Mouse (Mus musculus) cerebral cortex, adult 2 months (tissue): ENCODE results near the gene Rag1.

Experiments
- WGBS: fragments of 180-500 bp; shearing (Covaris S2); methylation state at CpG from one replicate; pipeline ENCODE4 v1.1.7; 2018; 5-methylcytosine and 5-hydroxymethylcytosine counted together

The Rag1 gene

DNA sequence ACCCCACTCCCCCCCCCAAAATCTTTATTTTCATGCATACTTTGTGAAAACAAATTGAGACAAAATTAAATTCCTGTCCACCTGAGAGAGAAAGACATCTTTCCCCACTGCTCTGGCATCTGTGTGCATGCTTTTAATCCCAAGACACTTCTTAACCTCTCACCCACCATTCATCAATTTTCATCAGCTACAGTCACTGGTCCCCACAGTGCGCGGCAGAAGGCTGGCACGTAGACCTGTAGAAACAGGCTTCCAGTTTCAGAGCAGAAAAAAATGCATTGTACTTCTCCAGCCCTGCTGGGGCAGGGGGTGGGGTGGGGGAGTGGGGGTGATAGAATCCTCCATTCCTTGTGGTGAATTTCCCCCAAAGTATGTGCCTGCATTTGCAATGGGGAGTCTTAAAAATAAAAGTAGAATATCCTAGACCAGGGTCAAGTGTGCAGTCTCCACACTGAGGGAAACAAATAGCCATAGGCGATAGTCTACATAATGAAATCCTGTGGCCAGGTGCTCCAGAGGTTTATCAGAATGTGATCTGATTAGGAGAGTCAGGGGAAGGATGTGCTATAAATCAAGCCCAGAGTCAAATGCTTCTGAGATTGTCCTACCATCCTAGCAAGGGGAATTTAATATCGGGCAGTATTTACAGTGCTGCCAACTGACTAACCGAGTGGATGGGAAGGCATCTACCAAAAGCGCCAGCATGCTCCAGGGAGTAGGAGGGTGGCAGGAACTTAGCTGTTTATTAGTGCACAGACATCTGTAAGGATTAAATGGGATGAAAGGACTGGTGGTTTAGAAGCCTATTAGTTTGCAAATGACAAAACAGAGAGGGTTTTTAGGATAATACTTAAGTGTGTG lies 10.1 kb downstream of the Rag1 start:
- WGBS: 76% methylated on average over 7 of the region's 7 CpGs

DNA sequence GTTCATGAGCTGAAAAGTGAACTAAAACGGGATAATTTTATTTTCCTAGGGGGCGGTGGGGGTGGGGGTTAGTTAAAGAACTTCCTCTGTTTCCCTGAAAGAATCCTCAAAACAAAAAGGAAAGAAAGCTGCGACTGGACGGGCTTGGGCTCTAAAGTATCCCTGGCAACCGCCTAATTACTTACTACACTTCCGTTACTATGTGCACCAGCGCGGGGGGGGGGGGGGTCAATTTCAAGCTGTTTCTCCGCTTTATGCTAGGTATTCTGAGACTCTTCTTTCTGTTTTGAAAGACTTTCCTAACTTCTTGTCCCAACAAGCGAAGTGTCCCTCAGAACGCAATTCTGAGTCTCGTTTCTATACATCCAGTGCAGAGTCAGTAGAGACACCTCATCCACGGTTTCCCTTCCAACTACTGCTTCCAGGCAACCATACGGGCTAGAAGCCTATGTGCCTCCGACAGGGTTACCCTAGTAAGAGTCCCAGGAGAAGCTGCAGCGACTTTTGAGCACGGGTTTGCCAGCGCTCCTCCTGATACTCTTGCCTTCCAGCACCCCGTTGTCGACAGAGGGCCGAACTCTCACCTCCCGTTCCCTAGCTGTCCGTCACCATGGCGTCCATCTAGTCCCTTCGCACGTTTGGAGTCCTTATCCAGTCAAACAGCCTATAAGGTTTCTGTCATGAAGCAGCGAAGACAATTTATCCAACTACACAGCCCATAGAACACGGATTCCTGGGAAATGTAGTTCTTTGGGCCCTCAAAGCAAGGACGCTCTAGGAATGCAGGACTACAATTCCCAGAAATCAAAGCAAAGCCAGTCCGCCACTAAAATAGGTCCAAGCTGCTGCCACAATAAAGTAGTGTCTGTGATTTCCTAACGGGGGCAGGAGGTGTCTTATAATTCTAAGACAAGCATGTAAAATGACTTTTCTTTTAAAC lies 20.7 kb downstream of the Rag1 start:
- WGBS: under 1% methylated on average over 31 of the region's 31 CpGs

DNA sequence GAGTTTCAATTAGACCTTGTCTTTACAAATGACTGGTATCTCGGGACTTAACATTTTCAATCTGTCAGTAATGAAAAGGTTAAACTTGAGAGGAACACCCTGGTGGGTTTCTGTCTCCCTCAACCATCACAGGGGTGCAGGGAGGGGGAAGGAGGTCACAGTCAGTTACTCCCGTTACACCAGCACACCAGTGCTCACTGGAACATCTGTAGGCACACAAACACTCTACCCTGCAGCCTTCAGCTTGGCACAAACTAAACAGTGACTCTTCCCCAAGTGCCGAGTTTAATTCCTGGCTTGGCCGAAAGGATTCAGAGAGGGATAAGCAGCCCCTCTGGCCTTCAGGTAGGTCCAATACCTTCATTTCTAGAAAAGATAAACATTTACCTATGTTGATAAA lies 24.8 kb downstream of the Rag1 start, which contains the start of gene Rag2:
TSS of gene Rag2 (plus strand) at position 193 of the 400 bp plus-strand sequence.
- WGBS: 65% methylated on average over 4 of the region's 4 CpGs

DNA sequence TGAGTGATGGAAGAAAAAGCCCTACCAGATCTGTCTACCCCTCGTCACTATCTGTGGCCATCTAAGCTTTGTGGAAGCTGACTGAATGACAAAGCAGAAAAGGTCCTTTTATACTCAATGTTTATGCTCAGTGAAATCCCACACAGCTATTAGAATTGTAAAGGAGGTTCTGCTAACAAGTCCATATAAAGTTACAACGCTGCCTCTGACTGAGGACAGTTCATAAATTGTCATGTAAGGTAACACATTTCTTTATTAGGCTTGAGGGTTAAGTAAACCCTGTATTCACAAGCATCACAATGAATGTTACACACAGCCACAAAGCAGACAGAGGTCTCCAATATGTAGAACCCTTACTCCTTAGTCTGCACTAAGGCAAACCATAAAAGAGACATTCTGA lies 25.3 kb downstream of the Rag1 start:
- 73% methylated on average over 2 of the region's 2 CpGs for WGBS

DNA sequence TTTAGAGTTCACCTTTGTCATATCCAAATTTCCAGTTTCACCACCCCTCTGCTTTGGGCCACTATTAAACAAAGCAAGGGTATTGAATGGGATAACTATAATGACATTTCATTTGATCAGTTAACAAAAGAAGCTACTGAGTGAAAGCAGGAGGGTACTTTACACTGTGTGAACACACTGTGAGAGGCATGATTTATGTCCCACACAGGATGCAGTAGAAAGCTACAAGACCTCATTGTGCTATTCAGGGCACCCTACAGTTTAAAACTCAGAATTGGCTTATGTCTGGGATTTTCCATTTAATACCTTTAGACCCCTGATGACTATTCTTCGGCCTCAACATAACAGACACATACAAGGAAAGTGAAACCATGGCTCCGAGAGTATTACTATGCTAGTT lies 26.3 kb downstream of the Rag1 start:
- 76% methylated on average over 2 of the region's 2 CpGs for WGBS

DNA sequence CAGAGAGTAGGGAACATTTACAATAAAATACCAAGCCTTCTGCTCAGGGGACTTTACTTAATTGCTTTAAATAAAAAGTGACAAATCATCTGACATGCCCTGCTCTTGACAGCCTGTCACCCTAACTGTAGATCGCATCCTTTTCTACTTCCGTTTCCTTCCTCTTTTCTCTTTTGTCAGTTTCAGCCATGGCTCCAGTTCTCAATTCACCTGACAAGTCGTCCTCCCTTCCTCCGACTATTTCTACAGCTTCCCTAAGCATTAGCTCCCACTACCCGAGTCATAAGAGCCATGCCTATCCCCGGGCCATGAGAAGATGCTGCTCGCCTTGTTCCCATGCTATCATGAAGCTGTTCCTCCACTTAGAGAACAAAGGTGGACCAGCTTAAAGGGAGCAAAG lies 27.7 kb downstream of the Rag1 start:
- WGBS: 77% methylated on average over 7 of the region's 7 CpGs

DNA sequence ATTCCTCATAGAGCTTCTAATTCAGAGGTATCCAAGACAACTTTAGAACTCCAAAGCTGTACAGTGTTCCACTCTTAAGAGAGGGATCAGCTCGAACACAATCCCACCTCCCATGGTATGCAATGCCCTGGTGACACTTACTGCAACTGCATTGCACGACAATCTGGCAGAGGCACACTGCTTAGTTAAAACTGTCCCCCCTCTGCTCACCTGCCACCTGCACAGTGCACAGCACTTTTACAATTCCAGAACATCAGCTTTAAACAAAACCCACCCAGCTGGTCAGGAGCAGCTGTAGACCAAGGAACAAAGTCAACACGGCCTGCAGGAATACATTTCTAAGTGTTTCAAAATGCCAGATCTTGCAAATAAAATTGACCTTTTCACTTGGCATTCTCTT lies 28.4 kb downstream of the Rag1 start:
- 82% methylated on average over 3 of the region's 3 CpGs for WGBS

DNA sequence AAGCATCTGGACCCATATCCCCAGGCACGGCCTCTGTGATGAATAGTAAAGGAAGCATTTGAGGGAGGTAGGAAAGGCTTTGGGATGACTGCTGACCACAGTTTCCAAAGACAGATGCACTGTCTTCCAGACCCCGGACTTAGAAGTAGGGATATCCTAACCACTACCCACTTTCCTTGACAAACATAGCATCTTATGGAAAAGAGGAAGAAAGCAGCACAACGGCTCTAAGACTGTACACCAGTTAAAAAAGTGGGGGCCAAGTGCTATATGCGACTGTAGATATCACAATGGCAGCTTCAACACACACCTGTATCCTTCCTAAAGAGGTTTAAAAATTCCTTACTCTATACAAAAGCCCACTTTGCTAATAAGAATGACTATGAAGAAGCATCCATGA lies 30.9 kb downstream of the Rag1 start:
- 82% methylated on average over 4 of the region's 4 CpGs for WGBS

DNA sequence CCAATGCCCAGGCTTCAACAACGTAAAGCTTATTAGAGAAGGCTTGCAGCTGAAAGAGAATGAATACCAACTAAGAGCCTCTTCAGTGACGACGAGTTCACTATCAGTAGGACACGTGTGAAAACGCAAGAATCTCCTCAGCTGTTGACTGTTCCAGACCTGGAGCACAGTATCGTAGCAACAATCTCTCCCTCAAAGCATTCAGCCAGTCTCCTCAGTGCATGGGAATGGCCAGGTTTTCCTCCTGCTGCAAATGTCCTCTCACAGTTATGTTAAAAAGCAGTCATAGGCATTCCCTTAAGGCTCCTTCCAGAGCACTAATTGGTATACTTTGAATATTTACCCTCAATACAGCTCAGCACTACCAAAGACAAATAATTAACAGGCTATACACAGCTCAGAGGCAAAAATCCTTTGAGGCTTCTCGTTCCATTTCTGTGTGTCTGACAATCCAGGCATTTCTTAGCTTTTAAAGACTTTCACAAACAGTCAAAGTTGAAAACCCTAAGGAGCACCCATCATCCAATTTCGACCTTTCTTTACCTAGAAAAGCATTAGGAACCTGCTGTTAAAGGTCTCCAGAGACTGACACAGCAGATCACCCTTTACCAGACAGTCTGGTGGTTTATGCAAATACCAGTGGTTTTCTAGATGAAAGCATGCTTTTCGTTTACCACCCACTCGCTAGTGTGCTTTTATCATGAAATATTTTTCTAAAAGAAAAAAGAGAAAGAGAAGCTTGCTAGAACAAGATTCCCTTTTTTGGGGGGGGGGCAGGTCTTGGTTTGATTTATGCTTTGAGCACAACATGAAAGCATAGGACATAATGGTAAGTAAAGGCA lies 33.6 kb downstream of the Rag1 start:
- 53% methylated on average over 10 of the region's 10 CpGs for WGBS

DNA sequence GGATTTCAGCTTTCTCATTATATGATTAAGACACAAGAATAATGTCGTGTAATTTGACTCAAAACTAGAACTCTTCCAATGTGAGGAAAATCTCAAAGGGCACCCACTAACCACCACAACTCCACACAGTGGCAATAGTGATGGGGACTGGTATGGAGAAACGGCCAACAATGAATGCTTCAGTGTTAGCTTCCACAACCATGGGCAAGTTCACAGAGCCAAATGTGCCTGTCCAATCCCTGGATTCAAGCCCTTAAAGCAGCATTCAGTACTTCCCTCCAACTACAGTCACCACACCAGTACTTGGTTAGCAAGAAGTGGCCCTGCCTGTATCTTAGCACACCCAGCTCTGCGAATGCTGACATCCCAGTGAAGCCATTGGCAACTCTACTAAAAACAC lies 38.4 kb downstream of the Rag1 start:
- WGBS: 72% methylated on average over 3 of the region's 3 CpGs

DNA sequence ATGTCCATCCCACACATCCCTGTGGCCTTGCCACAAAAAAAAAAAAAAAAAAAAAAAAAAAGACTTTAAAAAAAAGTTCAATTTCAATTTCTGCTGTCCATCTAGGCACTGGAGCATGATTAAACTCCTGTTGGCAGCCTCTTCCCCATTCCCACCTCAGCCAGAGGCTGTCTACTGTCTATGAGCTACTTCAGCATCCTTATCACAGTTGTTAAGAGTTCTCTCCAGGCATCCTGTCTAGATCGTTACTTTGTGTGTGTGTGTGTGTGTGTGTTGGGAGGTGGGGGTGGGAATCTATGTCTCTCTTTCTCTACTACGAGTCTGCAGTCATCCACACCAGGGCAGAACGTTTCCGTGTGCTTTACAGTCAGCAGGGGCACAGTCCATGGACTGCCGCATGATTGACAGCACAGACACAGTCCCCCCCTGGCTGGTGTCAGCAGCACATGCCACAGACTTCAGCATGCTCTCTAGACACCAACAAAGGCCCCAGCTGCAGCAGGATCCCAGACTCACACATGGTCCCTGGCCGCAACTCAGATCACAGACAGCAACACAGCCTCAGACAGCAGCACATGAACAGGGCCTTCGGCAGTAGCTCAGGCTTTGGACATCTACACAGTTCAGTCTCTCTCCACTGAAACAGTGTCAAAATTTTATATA lies 40.9 kb downstream of the Rag1 start:
- 64% methylated on average over 7 of the region's 7 CpGs for WGBS

DNA sequence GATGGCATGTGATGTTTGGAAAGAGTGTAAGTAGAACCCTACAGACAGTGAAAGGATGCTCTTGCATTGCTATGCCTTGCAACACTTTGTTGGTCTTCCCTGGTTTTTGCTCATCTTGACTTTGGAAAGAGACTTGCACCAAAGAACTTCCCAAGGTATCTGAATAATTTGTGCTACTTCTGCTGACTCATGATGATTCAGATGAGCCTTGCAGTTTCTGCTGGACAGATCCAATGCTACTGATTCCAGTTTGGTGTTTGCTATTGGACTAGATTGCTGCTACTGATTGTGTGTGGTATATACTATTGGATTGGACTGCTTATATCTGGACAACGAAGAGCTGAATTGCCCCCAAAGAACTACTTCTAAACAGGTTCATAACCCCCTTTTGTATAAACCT lies 46.2 kb downstream of the Rag1 start:
- 95% methylated on average over 1 of the region's 1 CpGs for WGBS

DNA sequence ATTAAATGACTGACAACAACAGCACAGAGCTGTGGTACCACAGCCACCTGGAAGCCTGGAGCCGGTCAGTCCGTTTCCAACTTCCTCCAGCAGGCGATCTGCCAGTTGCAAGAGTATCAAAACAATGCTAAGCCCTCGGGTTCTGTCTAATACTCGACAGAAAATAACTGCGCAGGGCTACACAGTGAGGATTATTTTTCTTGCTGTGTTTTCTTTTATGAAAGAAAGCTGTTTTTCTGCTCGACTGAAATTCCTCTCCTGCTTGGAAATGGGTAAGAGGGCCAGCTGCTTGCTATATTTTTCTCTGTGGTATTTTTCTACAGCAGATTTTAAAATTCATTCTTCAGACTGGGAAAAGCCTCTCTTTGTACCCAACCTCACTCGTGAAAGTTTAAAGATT lies 48.6 kb downstream of the Rag1 start:
- WGBS: 11% methylated on average over 8 of the region's 8 CpGs

DNA sequence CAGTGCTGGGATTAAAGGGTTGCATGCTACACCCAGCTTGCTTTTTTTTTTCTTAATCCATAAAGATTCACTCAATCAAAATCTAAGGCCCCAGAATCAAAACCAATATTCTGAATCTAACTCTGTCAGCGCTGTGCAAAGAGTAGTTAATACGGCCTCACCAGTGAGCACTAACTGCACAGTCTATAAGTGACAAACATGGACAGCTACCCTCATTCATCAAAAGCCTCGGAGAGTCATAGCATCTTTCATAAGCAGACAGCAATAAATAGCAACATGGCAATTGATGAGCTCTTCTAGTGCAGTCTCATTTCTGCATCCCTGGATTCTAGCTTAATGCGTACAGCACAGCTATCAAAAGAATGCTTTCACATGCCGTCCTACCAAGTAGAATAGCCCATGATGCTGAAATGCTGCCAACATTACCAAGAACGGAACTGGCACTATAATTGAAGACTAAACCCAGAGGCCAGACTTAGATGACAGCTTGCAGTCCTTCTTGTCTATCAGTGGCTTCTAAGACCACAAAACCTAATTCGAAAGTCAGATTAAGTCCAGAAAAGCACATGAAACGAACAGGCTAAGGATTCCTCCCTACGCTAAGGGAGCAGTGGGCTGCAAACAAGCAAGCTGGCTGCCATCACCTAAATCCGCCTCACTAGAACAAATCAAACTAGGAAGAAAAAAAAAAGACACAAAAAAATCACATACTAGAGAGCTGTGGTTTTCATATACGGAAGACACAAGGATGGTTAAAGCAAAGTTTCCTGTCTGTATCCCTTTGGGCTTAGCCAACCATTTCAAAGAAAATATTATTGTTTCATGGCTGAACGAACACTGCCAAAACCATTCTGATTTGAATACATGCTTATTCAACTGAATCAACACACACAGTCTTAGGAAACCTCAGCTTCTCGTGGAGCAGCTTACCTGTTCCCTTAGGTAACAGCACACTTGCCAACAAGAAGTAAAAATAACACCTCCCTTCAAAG lies 50.8 kb downstream of the Rag1 start:
- WGBS: 40% methylated on average over 13 of the region's 13 CpGs

DNA sequence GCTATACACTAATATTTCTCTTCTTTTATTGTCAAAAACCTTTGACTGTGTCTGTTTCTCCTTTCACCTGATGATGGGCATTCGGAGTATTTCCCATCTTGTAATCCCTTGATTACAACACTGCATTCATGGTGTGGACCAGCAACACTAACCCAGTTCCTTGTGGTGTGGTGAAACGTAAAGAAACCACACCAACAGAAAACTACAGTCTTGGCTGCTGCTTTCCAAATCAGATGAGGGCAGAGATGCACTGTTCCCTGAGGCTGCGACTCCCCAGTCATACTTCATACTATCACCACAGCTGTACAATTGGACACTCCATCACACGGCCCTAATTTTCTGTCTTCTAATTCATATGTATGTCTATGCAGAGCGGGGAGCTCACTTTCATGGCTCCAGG lies 54.6 kb downstream of the Rag1 start:
- WGBS: 93% methylated on average over 5 of the region's 5 CpGs

DNA sequence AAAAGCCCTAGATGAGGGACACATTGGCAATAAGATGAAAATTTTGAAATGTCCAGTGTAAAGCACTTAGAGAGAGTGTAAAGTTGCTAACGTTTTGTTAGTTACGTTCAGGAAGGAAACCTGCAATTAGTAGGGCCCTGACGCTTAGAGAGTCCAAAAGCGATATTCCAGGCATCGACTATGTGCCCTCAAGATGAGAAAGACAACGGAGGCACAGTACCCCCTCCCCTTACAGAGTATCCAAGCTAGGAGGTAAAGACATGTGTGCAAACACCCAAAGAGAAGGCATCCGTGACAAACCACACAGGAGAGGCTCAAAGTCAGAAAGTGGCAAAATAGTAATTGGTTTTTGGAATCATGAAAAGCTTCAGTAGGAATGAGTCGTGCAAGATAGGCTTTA lies 56.4 kb downstream of the Rag1 start:
- WGBS: 76% methylated on average over 8 of the region's 8 CpGs

DNA sequence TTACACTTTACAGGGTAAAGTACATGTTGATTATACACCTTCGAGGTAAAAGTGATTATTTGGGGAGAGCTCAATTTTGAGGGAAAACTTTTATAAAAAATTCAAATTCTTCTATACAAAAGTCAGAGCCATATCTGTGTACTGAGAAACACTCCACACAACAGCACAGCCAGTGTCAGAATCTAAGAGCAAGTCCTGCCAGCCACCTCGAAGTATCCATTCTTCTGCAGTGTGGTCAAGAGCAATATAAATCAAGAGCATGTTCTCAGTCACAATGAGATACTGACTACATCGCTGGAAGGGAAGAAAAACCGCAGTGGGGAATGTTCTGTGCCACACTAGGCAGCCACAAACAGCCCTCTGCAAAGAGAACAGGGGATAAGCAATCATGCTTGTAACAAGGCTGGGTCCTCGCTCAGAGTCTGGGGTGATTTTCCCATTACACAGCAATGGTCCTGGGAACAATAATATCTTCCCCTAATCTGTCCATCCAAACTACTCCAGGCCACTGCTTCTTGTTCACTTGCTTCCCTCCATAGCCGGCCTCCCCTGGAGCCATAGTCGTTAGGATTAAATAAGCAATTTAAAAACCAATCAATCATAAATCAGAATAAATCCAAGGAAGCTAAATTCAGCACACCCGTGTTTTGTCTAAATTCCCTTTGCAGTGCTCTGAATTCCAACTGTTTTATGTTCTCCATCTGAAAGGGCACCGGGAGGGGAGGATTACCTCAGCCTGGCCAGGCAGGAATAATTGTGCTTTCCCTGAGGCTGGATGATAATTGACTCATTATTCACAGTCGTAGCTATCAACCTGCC lies 57.1 kb downstream of the Rag1 start:
- 71% methylated on average over 10 of the region's 10 CpGs for WGBS

DNA sequence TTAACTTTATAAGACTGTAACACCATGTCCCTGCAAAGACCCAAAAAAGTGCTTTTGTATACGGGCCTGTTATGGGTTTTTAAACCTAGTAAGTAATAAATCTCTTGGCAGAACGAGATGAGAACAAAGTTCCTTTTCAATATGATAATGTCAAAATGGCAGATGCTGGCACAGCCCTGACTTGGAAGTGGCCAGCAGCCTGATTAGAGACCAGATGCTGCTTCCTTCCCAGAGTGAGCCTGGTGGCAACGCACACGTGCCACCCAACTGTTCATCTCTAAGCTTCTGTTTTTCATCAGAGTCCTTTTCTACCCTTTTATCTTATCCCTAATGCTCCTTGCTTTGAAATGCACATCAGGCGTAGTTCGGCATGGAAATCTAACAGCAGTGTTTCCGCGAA lies 57.9 kb downstream of the Rag1 start:
- 81% methylated on average over 8 of the region's 8 CpGs for WGBS
